Mouse (Mus musculus) heart, postnatal 0 days (tissue): ENCODE data around the gene C1ql4. TPM values are rescaled to one million over a fixed set of nuclear protein-coding genes. Genes with fewer than 3 reads are reported as not detected.

Source experiments
- ATAC-seq: fragments of 200-750 bp; cut with Nextera tagmentation; 2 replicates; pipeline ENCODE4 v1.8.0; 2017; ENCODE audit warnings: low read depth, moderate number of reproducible peaks, moderate library complexity; ENCODE audit not compliant: insufficient read depth
- DNase-seq: peaks from one replicate; pipeline ENCODE4 v3.0.0-alpha.2; 2016; ENCODE audit warnings: low spot score
- H3K27ac ChIP-seq: fragments of 300-500 bp; sonication (generic); 2 replicates; pipeline ENCODE4 v1.5.1; 2014; ENCODE audit warnings: low read depth, mild to moderate bottlenecking
- H3K27me3 ChIP-seq: fragments of 300-500 bp; sonication (generic); 2 replicates; pipeline ENCODE4 v1.6.1; 2014; ENCODE audit warnings: low read length, mixed read lengths; ENCODE audit not compliant: control insufficient read depth, insufficient read depth
- H3K36me3 ChIP-seq: fragments of 300-500 bp; sonication (generic); replicated peaks from 2 replicates; pipeline ENCODE4 v1.6.1; 2014; ENCODE audit warnings: low read length, mixed read lengths; ENCODE audit not compliant: control insufficient read depth, insufficient read depth
- H3K4me1 ChIP-seq: fragments of 300-500 bp; sonication (generic); 2 replicates; pipeline ENCODE4 v1.6.1; 2014; ENCODE audit warnings: antibody characterized with exemption; ENCODE audit not compliant: control insufficient read depth, insufficient read depth
- H3K4me2 ChIP-seq: fragments of 300-500 bp; sonication (generic); 2 replicates; pipeline ENCODE4 v1.6.1; 2014; ENCODE audit warnings: low read depth, mild to moderate bottlenecking, low read length, moderate library complexity
- H3K4me3 ChIP-seq: fragments of 300-500 bp; sonication (generic); 2 replicates; pipeline ENCODE4 v1.5.1; 2014; ENCODE audit warnings: low read depth, low read length
- H3K9ac ChIP-seq: fragments of 300-500 bp; sonication (generic); replicated peaks from 2 replicates; pipeline ENCODE4 v1.6.1; 2014; ENCODE audit warnings: low read depth, low read length, mixed read lengths
- H3K9me3 ChIP-seq: fragments of 300-500 bp; sonication (generic); replicated peaks from 2 replicates; pipeline ENCODE4 v1.6.1; 2016; ENCODE audit warnings: low read length; ENCODE audit not compliant: control insufficient read depth
- CTCF ChIP-seq: IDR thresholded peaks from 2 replicates; pipeline ENCODE4 v1.5.1; 2016; ENCODE audit warnings: antibody characterized with exemption, control low read depth, low read depth
- EP300 ChIP-seq: IDR thresholded peaks from 2 replicates; pipeline ENCODE4 v1.6.1; 2016; ENCODE audit warnings: antibody characterized with exemption, low read depth
- WGBS: fragments of 180-500 bp; shearing (Covaris S2); extraction: QIAGEN DNeasy Blood & Tissue Kit; methylation state at CpG from one replicate; pipeline ENCODE4 v1.1.7; 2014; 5-methylcytosine and 5-hydroxymethylcytosine counted together
- polyA plus RNA-seq: library from polyadenylated mRNA; unstranded; fragments of >200 nt; fragmentation: Nextera tagmentation; extraction: Ambion mirVana; gene quantifications from 2 replicates; pipeline ENCODE4 v1.2.1, GENCODE M21; 2015
- total RNA-seq: library from RNA; depleted of rRNA; stranded (reverse); fragments of >200 nt; gene quantifications from 2 replicates; pipeline ENCODE4 v1.2.3, GENCODE M21; 2014; ENCODE audit warnings: low replicate concordance

Gene C1ql4
- total and polyA plus RNA-seq, 2 experiments from 2014 or later: 0.20 TPM; not detected in 1

DNA sequence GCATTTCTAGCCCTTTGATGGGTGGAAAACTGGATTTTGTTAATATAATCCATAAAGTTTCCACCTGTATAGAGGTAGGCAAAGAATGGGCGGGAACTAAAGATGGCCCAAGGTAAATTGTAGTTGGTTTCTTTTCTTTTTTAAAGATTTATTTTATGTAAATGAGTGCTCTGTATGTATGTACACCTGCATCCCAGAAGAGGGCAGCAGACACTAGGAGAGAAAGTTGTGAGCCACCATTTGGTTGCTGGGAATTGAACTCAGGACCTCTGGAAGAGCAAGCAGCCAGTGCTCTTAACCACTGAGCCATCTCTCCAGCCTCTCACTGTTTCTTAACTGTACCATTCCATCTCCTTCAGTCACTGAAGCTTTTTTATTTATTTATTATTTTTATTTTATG is 15.6 kb downstream of the C1ql4 start:
- H3K27ac ChIP-seq: no peak overlapping the region
- H3K4me2 ChIP-seq: no peak overlapping the region
- H3K27me3 ChIP-seq: 0 out of 2 replicates have a peak, but pooled peaks cover 2% of the 10 kb centered on the region
- H3K36me3 ChIP-seq: no peaks in the 10 kb centered on the region; the same call in 1 of the 2 replicates
- H3K9me3 ChIP-seq: no peaks in the 10 kb centered on the region
- H3K9ac ChIP-seq: no peak overlapping the region
- DNase-seq (no peak), ATAC-seq (no peak)
- peaks cover 16% of the 10 kb centered on the region for H3K4me1 ChIP-seq
- no peak overlapping the region for H3K4me3 ChIP-seq
- TF ChIP-seq CTCF: no peak
- TF ChIP-seq EP300: no peak
- 74% methylated on average over 1 of the region's 1 CpGs for WGBS

DNA sequence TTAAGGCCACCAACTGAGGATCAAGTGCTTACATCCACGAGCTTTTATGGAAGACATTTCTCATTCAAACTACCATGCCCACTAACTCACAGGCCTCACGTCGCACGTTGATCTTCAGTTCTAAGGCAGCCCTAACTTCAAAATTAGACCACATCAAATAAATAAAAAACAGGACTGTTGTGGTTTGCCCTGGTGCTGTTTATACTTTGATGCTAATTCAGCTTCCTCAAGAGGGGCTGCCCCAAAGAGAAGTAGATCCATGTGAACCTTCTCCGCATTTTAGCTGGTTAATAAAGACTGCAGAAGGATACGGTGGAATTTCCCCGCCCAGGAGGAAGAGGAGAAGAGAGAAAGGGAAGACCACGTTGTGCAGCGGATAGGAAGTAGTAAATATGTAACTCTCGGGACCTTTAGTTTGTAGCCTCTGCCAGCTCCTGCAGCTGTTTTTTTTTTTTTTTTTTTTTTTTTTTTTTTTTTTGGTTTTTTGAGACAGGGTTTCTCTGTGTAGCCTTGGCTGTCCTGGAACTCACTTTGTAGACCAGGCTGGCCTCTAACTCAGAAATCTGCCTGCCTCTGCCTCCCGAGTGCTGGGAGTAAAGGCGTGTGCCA is 22.0 kb downstream of the C1ql4 start:
- 0 out of 2 replicates have a peak, but pooled peaks cover 26% of the 10 kb centered on the region for H3K27me3 ChIP-seq
- no peak overlapping the region for H3K9ac ChIP-seq
- no peak overlapping the region for H3K4me2 ChIP-seq
- DNase-seq (no peak), ATAC-seq (no peak)
- H3K4me3 ChIP-seq: no peak overlapping the region
- H3K36me3 ChIP-seq: no peaks in the 10 kb centered on the region
- H3K27ac ChIP-seq: no peak overlapping the region
- TF ChIP-seq EP300: no peak
- no peak for TF ChIP-seq CTCF
- no peaks in the 10 kb centered on the region for H3K9me3 ChIP-seq
- H3K4me1 ChIP-seq: no peaks in the 10 kb centered on the region
- WGBS: 71% methylated on average over 12 of the region's 12 CpGs

DNA sequence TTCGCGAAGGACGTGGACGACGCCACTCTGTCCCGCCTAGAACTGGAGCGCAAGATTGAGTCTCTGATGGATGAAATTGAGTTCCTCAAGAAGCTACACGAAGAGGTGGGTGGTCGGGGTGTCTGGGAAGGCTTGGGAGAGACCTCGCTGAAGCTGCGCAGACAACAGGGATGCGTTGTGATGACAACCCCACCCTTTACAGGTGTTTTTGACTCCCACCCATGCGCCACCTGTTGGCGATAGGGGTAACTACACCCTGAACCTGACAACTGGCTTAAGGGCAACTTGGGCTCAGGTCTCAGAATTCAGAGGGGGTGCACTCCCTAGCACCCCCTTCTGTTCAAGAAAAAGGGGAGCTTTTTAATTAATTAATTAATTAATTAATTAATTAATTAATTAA is 31.3 kb downstream of the C1ql4 start:
- Histone ChIP-seq H3K4me2 (peak overlapping the region; percentile 57), H3K27me3 (peaks cover 86% of the 10 kb centered on the region), H3K9me3 (no peaks in the 10 kb centered on the region), H3K9ac (no peak overlapping the region), H3K36me3 (no peaks in the 10 kb centered on the region), H3K4me1 (peaks cover 4% of the 10 kb centered on the region; the same call in 1 of the 2 replicates), H3K27ac (no peak overlapping the region), H3K4me3 (peak overlapping the region; percentile 40; the same call in 1 of the 2 replicates)
- 12% methylated on average over 14 of the region's 14 CpGs for WGBS
- no peak for ATAC-seq
- TF ChIP-seq CTCF (peak; percentile 56), EP300 (no peak)
- no peak for DNase-seq

DNA sequence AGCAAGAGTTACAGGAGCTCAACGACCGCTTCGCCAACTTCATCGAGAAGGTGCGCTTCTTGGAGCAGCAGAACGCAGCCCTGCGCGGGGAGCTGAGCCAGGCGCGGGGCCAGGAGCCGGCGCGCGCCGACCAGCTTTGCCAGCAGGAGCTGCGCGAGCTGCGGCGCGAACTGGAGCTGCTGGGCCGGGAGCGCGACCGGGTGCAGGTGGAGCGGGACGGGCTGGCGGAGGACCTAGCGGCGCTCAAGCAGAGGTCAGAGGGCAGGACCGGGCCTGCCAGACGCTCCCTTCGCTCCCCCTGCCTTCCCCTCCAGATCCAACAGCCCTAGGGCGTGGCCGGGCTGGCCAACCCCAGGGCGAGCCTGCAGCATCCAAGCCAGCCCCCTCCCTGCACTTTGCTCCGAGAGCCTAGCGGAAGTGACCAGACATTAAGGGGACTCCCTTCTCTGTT is 32.1 kb downstream of the C1ql4 start:
- WGBS: 0% methylated on average over 35 of the region's 37 CpGs
- ATAC-seq: peak; percentile 43; the same call in 1 of the 2 replicates
- no peak overlapping the region for H3K9ac ChIP-seq
- H3K4me2 ChIP-seq: peak overlapping the region; percentile 57
- no peak for DNase-seq
- TF ChIP-seq EP300 (no peak), CTCF (no peak)
- H3K36me3 ChIP-seq: no peaks in the 10 kb centered on the region
- no peak overlapping the region for H3K27ac ChIP-seq
- peak overlapping the region; percentile 40 for H3K4me3 ChIP-seq
- no peaks in the 10 kb centered on the region for H3K9me3 ChIP-seq
- peaks cover 83% of the 10 kb centered on the region for H3K27me3 ChIP-seq
- peaks cover 4% of the 10 kb centered on the region; the same call in 1 of the 2 replicates for H3K4me1 ChIP-seq

DNA sequence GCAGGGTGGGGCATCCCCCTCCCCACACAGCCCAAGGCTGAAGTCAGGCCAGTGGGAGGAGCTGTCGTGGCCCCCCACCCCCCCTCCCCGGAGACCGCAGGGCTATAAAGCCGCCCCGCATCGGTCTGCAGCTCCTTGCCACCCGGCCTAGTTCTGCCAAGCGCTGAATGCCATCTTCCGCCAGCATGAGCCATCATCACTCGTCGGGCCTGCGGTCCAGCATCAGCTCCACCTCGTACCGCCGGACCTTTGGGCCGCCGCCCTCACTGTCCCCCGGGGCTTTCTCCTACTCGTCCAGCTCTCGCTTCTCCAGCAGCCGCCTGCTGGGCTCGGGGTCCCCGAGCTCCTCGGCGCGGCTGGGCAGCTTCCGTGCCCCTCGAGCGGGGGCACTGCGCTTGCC is 32.6 kb downstream of the C1ql4 start, which contains the start of gene Prph:
Prph (plus strand) TSS at position 135 of the 400 bp plus-strand sequence.
- TF ChIP-seq CTCF (no peak), EP300 (no peak)
- Histone ChIP-seq H3K4me2 (peak within 1 kb of the TSS; percentile 57), H3K4me3 (peak within 1 kb of the TSS; percentile 40), H3K9ac (no peak within 1 kb of the TSS), H3K9me3 (no peaks in the 10 kb centered on the region), H3K27ac (no peak within 1 kb of the TSS), H3K36me3 (no peaks in the 10 kb centered on the region), H3K4me1 (peaks cover 4% of the 10 kb centered on the region; the same call in 1 of the 2 replicates), H3K27me3 (peaks cover 81% of the 10 kb centered on the region)
- WGBS: 4% methylated on average over 30 of the region's 30 CpGs
- ATAC-seq: no peak
- no peak for DNase-seq
